Mouse (Mus musculus) lung, postnatal 25 days (tissue): Measurements from ENCODE around the gene Upk3b.

Source experiments
- DNase-seq: peaks from one replicate; pipeline ENCODE4 v3.0.0; 2022; ENCODE audit warnings: low spot score

Gene Upk3b

GRCm38 (mm10) chr5:136076284-136076683 lies 38.0 kb downstream of the Upk3b start:
- no peak for DNase-seq

GRCm38 (mm10) chr5:136077001-136077550 lies 38.8 kb downstream of the Upk3b start:
- DNase-seq, result no peak

- no peak for DNase-seq
Observed at GRCm38 (mm10) chr5:136078136-136078535, 39.8 kb downstream of the Upk3b start.

GRCm38 (mm10) chr5:136082345-136082744 lies 44.0 kb downstream of the Upk3b start:
- no peak for DNase-seq

- DNase-seq, result peak; percentile 95
Observed at GRCm38 (mm10) chr5:136083669-136084107, 45.4 kb downstream of the Upk3b start, which contains the start of gene Rasa4. Rasa4 (plus strand) TSS chr5:136083916.

GRCm38 (mm10) chr5:136084144-136084881 lies 46.0 kb downstream of the Upk3b start:
- no peak for DNase-seq

GRCm38 (mm10) chr5:136084891-136085651 lies 46.8 kb downstream of the Upk3b start:
- DNase-seq, result no peak

- DNase-seq, result no peak
Observed at GRCm38 (mm10) chr5:136086290-136086689, 48.0 kb downstream of the Upk3b start.

GRCm38 (mm10) chr5:136088821-136089575 lies 50.7 kb downstream of the Upk3b start:
- DNase-seq, result no peak

GRCm38 (mm10) chr5:136091927-136092326 lies 53.6 kb downstream of the Upk3b start:
- DNase-seq, result no peak

- DNase-seq, result no peak
Observed at GRCm38 (mm10) chr5:136094249-136095010, 56.1 kb downstream of the Upk3b start.

GRCm38 (mm10) chr5:136095089-136095488 lies 56.8 kb downstream of the Upk3b start:
- no peak for DNase-seq
